Mouse (Mus musculus): ENCODE data around the gene Wnt9b. TPM values are rescaled to one million over a fixed set of nuclear protein-coding genes. Genes with fewer than 3 reads are reported as not detected.

Wnt9b gene
- polyA plus RNA-seq, 1 experiment from 2014 or later = 4.3 TPM

Other genes starting within 250 kb of the Wnt9b start
- gene Lrrc37a, start 245.2 kb downstream of the Wnt9b start, polyA plus RNA-seq (2016; fragmentation: Nextera tagmentation; extraction: Ambion mirVana) = not detected in 2 replicates
- not detected in 2 replicates for gene Gm884, start 128.7 kb downstream of the Wnt9b start, polyA plus RNA-seq (2016; fragmentation: Nextera tagmentation; extraction: Ambion mirVana)
- not detected in 2 replicates for gene Lyzl6, start 110.9 kb downstream of the Wnt9b start, polyA plus RNA-seq (2016; fragmentation: Nextera tagmentation; extraction: Ambion mirVana)
- gene Rprml, start 100.3 kb downstream of the Wnt9b start, polyA plus RNA-seq (2016; fragmentation: Nextera tagmentation; extraction: Ambion mirVana) = 0.69 and 1.2 TPM in 2 replicates
- 92.5 and 98.1 TPM in 2 replicates for gene Gosr2, start 51.9 kb downstream of the Wnt9b start, polyA plus RNA-seq (2016; fragmentation: Nextera tagmentation; extraction: Ambion mirVana)
- 4.7 and 6.1 TPM in 2 replicates for gene Wnt3, start 24.3 kb upstream of the Wnt9b start, polyA plus RNA-seq (2016; fragmentation: Nextera tagmentation; extraction: Ambion mirVana)
- gene Nsf, start 204.2 kb upstream of the Wnt9b start, polyA plus RNA-seq (2016; fragmentation: Nextera tagmentation; extraction: Ambion mirVana) = 57.4 and 58.8 TPM in 2 replicates
- 76.4 and 83.0 TPM in 2 replicates for gene Arf2, start 216.9 kb upstream of the Wnt9b start, polyA plus RNA-seq (2016; fragmentation: Nextera tagmentation; extraction: Ambion mirVana)